Comparison of ENCODE assay signal across 14 mouse cellular contexts in genomic region chr19:37074726-37075125, GRCm38 (mm10).
DNase-seq lines count a peak whose midpoint lies in the region; ATAC-seq and TF ChIP-seq lines count a peak whose summit lies in the region.
"Had no signal": no experiment of that assay in that cellular context is flagged by ENCODE, and none has a peak within 500 bp of the region (broad histone marks: within the 10 kb centered on the region; RNA-seq: fewer than 3 reads in every experiment).

No protein-coding gene starts in this region.

- no peaks in the 10 kb centered on the region for H3K36me3 ChIP-seq in kidney, embryonic 14.5 days (ENCODE audit: control insufficient read depth, insufficient read depth, low read length)
- H3K36me3 ChIP-seq in macrophage (ENCODE audit: inconsistent target) = no peaks in the 10 kb centered on the region
- H3K36me3 ChIP-seq in midbrain, embryonic 11.5 days (ENCODE audit: control insufficient read depth, insufficient read depth, low read length) = no peaks in the 10 kb centered on the region
- no peaks in the 10 kb centered on the region for H3K36me3 ChIP-seq in hindbrain, embryonic 12.5 days
- H3K36me3 ChIP-seq: embryonic facial prominence, embryonic 12.5 days; forebrain, embryonic 10.5 days; liver, embryonic 13.5 days; midbrain, embryonic 13.5 days had no signal

- no peak for ATAC-seq in kidney, embryonic 14.5 days (ENCODE audit: low FRiP score, low TSS enrichment)
- ATAC-seq in midbrain, embryonic 11.5 days (ENCODE audit: low FRiP score) = no peak
- ATAC-seq in hindbrain, embryonic 12.5 days (ENCODE audit: low FRiP score) = no peak
- ATAC-seq: midbrain, embryonic 13.5 days had no signal

- no peak overlapping the region; the same call in 1 of the 2 replicates for H3K4me3 ChIP-seq in gastrocnemius, adult 2 months
- no peak overlapping the region for H3K4me3 ChIP-seq in kidney, embryonic 14.5 days (ENCODE audit: low read length)
- H3K4me3 ChIP-seq in brown adipose tissue, adult 24 weeks (ENCODE audit: insufficient read depth, low read depth, low read length) = no peak overlapping the region
- H3K4me3 ChIP-seq in macrophage (ENCODE audit: inconsistent target) = no peak overlapping the region
- no peak overlapping the region for H3K4me3 ChIP-seq in midbrain, embryonic 11.5 days (ENCODE audit: low read depth, low read length)
- H3K4me3 ChIP-seq in hindbrain, embryonic 12.5 days = no peak overlapping the region
- H3K4me3 ChIP-seq: embryonic facial prominence, embryonic 12.5 days; forebrain, embryonic 10.5 days; liver, embryonic 13.5 days; midbrain, embryonic 13.5 days had no signal

- H3K9me3 ChIP-seq in kidney, embryonic 14.5 days (ENCODE audit: control insufficient read depth, low read length) = no peaks in the 10 kb centered on the region
- H3K9me3 ChIP-seq in midbrain, embryonic 11.5 days (ENCODE audit: control insufficient read depth, low read length) = no peaks in the 10 kb centered on the region
- H3K9me3 ChIP-seq in hindbrain, embryonic 12.5 days (replicated peaks) = no peaks in the 10 kb centered on the region
- H3K9me3 ChIP-seq: embryonic facial prominence, embryonic 12.5 days; forebrain, embryonic 10.5 days; liver, embryonic 13.5 days; midbrain, embryonic 13.5 days had no signal

- no peak overlapping the region for H3K4me2 ChIP-seq in kidney, embryonic 14.5 days (replicated peaks; ENCODE audit: low read depth, low read length)
- H3K4me2 ChIP-seq in midbrain, embryonic 11.5 days = no peak overlapping the region
- H3K4me2 ChIP-seq in hindbrain, embryonic 12.5 days (replicated peaks) = no peak overlapping the region
- H3K4me2 ChIP-seq: embryonic facial prominence, embryonic 12.5 days; liver, embryonic 13.5 days; midbrain, embryonic 13.5 days had no signal

- H3K27me3 ChIP-seq in kidney, embryonic 14.5 days (ENCODE audit: control insufficient read depth, insufficient read depth, low read length) = no peaks in the 10 kb centered on the region
- no peaks in the 10 kb centered on the region for H3K27me3 ChIP-seq in midbrain, embryonic 11.5 days (ENCODE audit: control insufficient read depth, insufficient read depth, low read length)
- H3K27me3 ChIP-seq in hindbrain, embryonic 12.5 days = no peaks in the 10 kb centered on the region
- H3K27me3 ChIP-seq: embryonic facial prominence, embryonic 12.5 days; liver, embryonic 13.5 days; midbrain, embryonic 13.5 days had no signal

- no peak overlapping the region for H3K9ac ChIP-seq in kidney, embryonic 14.5 days (ENCODE audit: low read depth, low read length)
- no peak overlapping the region for H3K9ac ChIP-seq in midbrain, embryonic 11.5 days (ENCODE audit: low read length)
- H3K9ac ChIP-seq in hindbrain, embryonic 12.5 days = no peak overlapping the region
- H3K9ac ChIP-seq: embryonic facial prominence, embryonic 12.5 days; liver, embryonic 13.5 days; midbrain, embryonic 13.5 days had no signal

- H3K4me1 ChIP-seq in kidney, embryonic 14.5 days (ENCODE audit: control insufficient read depth, insufficient read depth, low read length) = no peaks in the 10 kb centered on the region
- H3K4me1 ChIP-seq in brown adipose tissue, adult 24 weeks (ENCODE audit: control insufficient read depth, insufficient read depth, insufficient read length, low read length) = peaks cover 8% of the 10 kb centered on the region
- no peaks in the 10 kb centered on the region for H3K4me1 ChIP-seq in midbrain, embryonic 11.5 days (ENCODE audit: control insufficient read depth, insufficient read depth, low read length)
- H3K4me1 ChIP-seq in hindbrain, embryonic 12.5 days = no peaks in the 10 kb centered on the region
- H3K4me1 ChIP-seq: embryonic facial prominence, embryonic 12.5 days had no signal

- no peaks in the 10 kb centered on the region for H3K79me2 ChIP-seq in macrophage (ENCODE audit: inconsistent target)

- no peak for TF ChIP-seq CTCF in gastrocnemius, adult 2 months (IDR thresholded peaks at IDR 0.05)

- intact Hi-C loops in gastrocnemius, adult 2 months (cut with DNase I) = loop anchor here (5.0 kb wide), 1 partner anchor 133 kb away; the partner anchor contains the start of genes Cpeb3 and March5

- DNase-seq in gastrocnemius, adult 2 months = no peak
- DNase-seq in gastrocnemius, postnatal 25 days = no peak
- peak; percentile 66 for DNase-seq in kidney, adult 18-20 months
- DNase-seq in midbrain, embryonic 11.5 days (ENCODE audit: low spot score, missing footprints) = no peak
- DNase-seq: cerebellum, postnatal 36 days; liver, embryonic 13.5 days; lung, postnatal 10 days had no signal

- WGBS in kidney, embryonic 14.5 days = 54% methylated on average over 5 of the region's 5 CpGs
- 94% methylated on average over 5 of the region's 5 CpGs for WGBS in macrophage (ENCODE audit: missing documents)
- 85% methylated on average over 5 of the region's 5 CpGs for WGBS in midbrain, embryonic 11.5 days
- WGBS in hindbrain, embryonic 12.5 days = 81% methylated on average over 5 of the region's 5 CpGs

- H3K27ac ChIP-seq in gastrocnemius, adult 2 months = peak overlapping the region; percentile 94
- H3K27ac ChIP-seq in kidney, embryonic 14.5 days (ENCODE audit: low read depth, low read length) = no peak overlapping the region
- peak overlapping the region; percentile 44 for H3K27ac ChIP-seq in brown adipose tissue, adult 24 weeks (replicated peaks; ENCODE audit: low read depth, low read length)
- peak overlapping the region; percentile 0; the same call in 1 of the 2 replicates for H3K27ac ChIP-seq in macrophage
- H3K27ac ChIP-seq in midbrain, embryonic 11.5 days (ENCODE audit: low read depth, low read length) = no peak overlapping the region
- H3K27ac ChIP-seq in hindbrain, embryonic 12.5 days = no peak overlapping the region
- H3K27ac ChIP-seq: embryonic facial prominence, embryonic 12.5 days; forebrain, embryonic 10.5 days; liver, embryonic 13.5 days; midbrain, embryonic 13.5 days had no signal

Comparison
In these comparisons a context has a peak if more than half of its experiments do, and no peak if none do; other contexts are left out.
1. H3K27ac ChIP-seq: peak in gastrocnemius, adult 2 months (single experiment), brown adipose tissue, adult 24 weeks (single experiment) and macrophage (single experiment); none in kidney, embryonic 14.5 days (single experiment), midbrain, embryonic 11.5 days (single experiment) and hindbrain, embryonic 12.5 days (single experiment).